Mouse (Mus musculus) macrophage (primary cell): ENCODE measurements at regions not wholly inside any gene's neighbourhood (a gene's known extent, or its start where the extent isn't known, plus 50 kb on each side); places are given as distances from the start of the nearest gene placed in this dataset.

Source experiments
- H3K27ac ChIP-seq: fragments of 350-480 bp; formaldehyde crosslinking; 2 replicates; pipeline ENCODE4 v1.9.0; 2021
- H3K36me3 ChIP-seq: fragments of 350-480 bp; formaldehyde crosslinking; 2 replicates; pipeline ENCODE4 v1.9.0; 2021; ENCODE audit errors: inconsistent target
- H3K4me3 ChIP-seq: fragments of 350-480 bp; formaldehyde crosslinking; 2 replicates; pipeline ENCODE4 v1.9.0; 2021; ENCODE audit errors: inconsistent target
- H3K79me2 ChIP-seq: fragments of 350-480 bp; formaldehyde crosslinking; 2 replicates; pipeline ENCODE4 v1.9.0; 2021; ENCODE audit errors: inconsistent target
- WGBS: methylation state at CpG from one replicate; pipeline ENCODE4 v1.1.7; 2026; ENCODE audit warnings: inconsistent platforms; ENCODE audit not compliant: missing documents; 5-methylcytosine and 5-hydroxymethylcytosine counted together

DNA sequence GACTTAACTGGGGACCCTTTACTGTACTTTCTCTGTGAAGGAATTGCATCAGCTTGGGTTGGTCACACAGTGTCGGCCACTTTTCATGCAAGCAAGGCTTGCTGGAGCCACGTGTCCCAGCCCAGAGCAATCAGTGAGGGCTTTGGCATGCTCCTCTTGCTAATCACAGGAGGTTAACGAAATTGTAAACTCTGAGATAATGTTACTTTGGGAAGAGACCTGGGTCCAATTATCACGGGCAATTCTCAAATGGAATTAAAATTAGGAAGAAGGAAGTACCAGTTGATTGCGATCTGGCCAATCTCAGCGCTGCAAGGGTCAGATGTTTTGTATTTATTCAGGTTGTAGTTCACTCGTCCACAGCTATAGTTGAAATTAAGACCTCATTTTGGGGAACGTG is 153.2 kb downstream of the Dusp6 start:
- Histone ChIP-seq H3K79me2 (no peaks in the 10 kb centered on the region), H3K36me3 (no peaks in the 10 kb centered on the region), H3K27ac (no peak overlapping the region), H3K4me3 (no peak overlapping the region)
- WGBS, result 71% methylated on average over 8 of the region's 8 CpGs

DNA sequence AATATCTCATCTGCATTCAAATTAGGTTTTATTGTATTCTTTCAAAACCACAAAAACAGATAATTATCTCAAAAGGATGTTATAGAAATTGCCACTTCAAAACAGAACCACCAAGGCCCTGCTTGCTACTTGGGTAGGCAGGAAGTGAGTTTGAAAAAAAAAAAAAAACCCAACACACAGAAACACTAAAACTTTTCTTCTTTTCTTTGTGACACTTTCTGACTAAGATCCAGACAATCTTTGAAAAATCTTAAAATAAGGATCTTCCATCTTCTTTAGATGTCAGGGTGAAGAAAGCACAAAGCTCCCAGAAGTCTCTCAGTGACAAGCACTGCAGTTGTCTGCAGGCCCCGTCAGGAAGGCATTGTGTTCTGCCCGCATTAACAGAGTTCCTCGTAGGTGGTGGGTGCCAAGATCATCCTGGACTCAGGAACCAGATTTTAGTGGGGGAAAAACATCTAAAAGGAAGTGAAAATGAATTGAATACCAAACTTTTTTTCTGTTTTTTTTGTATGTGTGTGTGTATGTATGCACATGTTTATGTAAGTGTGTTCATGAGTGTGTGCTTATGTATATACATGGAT is 154.0 kb downstream of the Dusp6 start:
- H3K27ac ChIP-seq, result no peak overlapping the region

GRCm38 (mm10) chr10:99417591-99417990 is 154.6 kb downstream of the Dusp6 start:
- Histone ChIP-seq H3K27ac (no peak overlapping the region), H3K79me2 (no peaks in the 10 kb centered on the region), H3K36me3 (no peaks in the 10 kb centered on the region), H3K4me3 (no peak overlapping the region)
- 98% methylated on average over 7 of the region's 7 CpGs for WGBS

More for the DNA sequence above, 154.0 kb downstream of the Dusp6 start:
- H3K79me2 ChIP-seq, result no peaks in the 10 kb centered on the region
- no peaks in the 10 kb centered on the region for H3K36me3 ChIP-seq
- whole genome bisulfite sequencing, result 36% methylated on average over 3 of the region's 3 CpGs
- no peak overlapping the region for H3K4me3 ChIP-seq

- Histone ChIP-seq H3K36me3 (no peaks in the 10 kb centered on the region), H3K4me3 (no peak overlapping the region), H3K79me2 (no peaks in the 10 kb centered on the region), H3K27ac (no peak overlapping the region)
Measured at GRCm38 (mm10) chr10:99418497-99418896, 155.5 kb downstream of the Dusp6 start.

DNA sequence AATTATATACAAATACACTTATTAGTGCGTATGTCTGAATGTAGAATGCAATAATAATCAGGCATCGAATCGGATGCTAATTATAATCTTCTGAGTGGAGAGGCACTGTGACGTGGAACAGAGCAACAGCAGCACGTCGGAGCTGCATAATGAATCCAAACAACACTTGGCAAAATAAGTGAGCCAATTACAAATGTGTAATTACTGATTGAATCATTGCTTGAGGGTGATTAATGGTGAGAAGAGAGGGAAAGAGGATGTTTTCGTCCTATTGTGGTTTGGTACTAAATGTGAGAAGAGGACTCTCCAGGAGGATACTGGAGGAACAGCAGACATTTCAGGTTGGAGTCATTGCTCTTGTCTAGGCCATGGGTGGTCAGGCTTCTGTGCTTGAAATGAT is 156.5 kb downstream of the Dusp6 start:
- WGBS, result 87% methylated on average over 7 of the region's 7 CpGs
- Histone ChIP-seq H3K27ac (no peak overlapping the region), H3K79me2 (no peaks in the 10 kb centered on the region), H3K36me3 (no peaks in the 10 kb centered on the region), H3K4me3 (no peak overlapping the region)

GRCm38 (mm10) chr10:99423406-99423805 is 160.4 kb downstream of the Dusp6 start:
- 96% methylated on average over 5 of the region's 5 CpGs for WGBS
- Histone ChIP-seq H3K27ac (no peak overlapping the region), H3K79me2 (no peaks in the 10 kb centered on the region), H3K36me3 (no peaks in the 10 kb centered on the region), H3K4me3 (no peak overlapping the region)

DNA sequence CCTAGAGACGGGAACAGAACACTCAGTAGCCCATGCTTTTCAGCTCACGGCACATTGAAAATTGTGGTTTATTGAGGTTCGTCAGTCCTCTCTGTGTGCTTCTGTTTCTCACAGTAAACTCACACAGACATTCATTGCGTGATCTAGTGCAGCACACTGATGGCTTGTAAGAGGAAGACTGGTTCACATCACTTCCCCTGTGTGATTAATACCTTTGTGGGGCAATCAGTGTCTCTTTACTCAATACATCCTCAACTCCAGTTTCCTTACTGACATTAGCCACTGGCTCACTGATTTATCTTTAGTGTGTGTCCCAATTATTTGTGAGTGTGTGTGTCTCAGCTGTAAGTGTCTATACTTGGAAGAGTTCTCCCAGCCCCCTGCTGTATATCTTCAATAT is 162.2 kb downstream of the Dusp6 start:
- WGBS, result 51% methylated on average over 4 of the region's 4 CpGs
- no peak overlapping the region for H3K27ac ChIP-seq

GRCm38 (mm10) chr10:99430175-99430574 is 167.1 kb downstream of the Dusp6 start:
- WGBS, result 90% methylated on average over 9 of the region's 9 CpGs
- Histone ChIP-seq H3K79me2 (no peaks in the 10 kb centered on the region), H3K27ac (no peak overlapping the region), H3K36me3 (no peaks in the 10 kb centered on the region), H3K4me3 (no peak overlapping the region)

More for the DNA sequence above, 162.2 kb downstream of the Dusp6 start:
- H3K79me2 ChIP-seq, result no peaks in the 10 kb centered on the region
- H3K36me3 ChIP-seq, result no peaks in the 10 kb centered on the region
- no peak overlapping the region for H3K4me3 ChIP-seq

GRCm38 (mm10) chr10:99430669-99431561 is 167.9 kb downstream of the Dusp6 start:
- Histone ChIP-seq H3K4me3 (no peak overlapping the region), H3K36me3 (no peaks in the 10 kb centered on the region), H3K79me2 (no peaks in the 10 kb centered on the region), H3K27ac (no peak overlapping the region; the same call in 1 of the 2 replicates)
- WGBS, result 19% methylated on average over 15 of the region's 16 CpGs

DNA sequence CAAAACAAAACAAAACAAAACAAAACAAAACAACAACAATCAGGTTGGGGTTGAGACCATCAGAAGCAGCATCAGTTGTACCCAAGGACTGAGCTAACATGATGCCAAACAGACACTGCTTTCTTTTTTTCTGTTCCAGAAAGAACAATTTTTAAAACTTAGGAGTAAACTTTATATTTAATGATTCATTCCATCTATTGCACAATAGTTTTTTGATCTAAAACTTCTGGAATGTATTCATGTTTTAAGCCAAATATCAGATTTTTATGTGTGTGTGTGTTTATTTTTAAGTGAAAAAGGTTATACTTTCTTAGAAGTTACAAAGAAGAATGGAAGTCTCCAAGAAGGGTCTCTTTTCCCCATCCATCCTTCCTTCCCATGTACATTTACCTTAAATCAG is 174.0 kb downstream of the Dusp6 start:
- Histone ChIP-seq H3K36me3 (no peaks in the 10 kb centered on the region), H3K4me3 (no peak overlapping the region), H3K79me2 (no peaks in the 10 kb centered on the region), H3K27ac (no peak overlapping the region)

GRCm38 (mm10) chr10:99440169-99440568 is 177.1 kb downstream of the Dusp6 start:
- Histone ChIP-seq H3K79me2 (no peaks in the 10 kb centered on the region), H3K4me3 (no peak overlapping the region), H3K27ac (no peak overlapping the region), H3K36me3 (no peaks in the 10 kb centered on the region)
- WGBS, result 93% methylated on average over 4 of the region's 5 CpGs

DNA sequence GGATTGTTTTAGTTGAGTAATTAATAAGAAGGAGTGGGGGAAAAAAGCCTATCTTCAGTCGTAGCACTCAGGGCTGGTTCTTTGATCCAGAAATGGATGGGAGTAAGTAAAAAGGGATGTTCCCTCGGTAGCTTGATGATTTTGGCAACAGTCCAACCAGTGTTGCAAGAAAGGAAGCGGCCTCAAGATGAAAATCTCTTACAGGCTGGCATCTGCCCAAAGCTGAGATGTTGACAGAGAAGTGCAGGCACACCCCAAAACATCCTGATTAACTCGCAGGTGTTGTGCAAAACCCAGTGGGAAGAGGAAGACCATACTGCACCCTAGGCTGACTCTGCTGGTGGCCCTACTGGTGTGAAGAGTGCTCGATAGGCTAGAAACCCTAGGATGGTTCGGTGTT is 178.0 kb downstream of the Dusp6 start:
- WGBS, result 9% methylated on average over 6 of the region's 6 CpGs

DNA sequence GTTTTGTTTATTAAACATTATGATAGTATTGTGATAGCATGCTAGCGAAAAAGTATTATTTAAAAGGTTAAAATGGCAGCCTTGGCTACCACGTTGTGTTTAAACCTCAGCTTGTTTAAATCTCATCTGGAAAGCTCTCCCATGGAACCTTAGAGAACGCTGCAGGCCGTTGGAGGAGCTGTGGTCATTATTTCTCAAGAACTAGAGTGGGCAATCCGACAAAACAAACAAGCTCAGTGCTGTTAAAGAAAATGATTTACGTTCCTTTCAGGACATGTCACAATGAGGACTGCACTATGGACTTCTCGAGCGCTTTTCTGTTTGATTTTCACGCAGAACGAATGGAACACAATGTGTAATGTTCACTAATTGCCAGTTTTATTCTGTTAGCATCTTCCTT is 178.9 kb downstream of the Dusp6 start:
- H3K36me3 ChIP-seq, result no peaks in the 10 kb centered on the region
- H3K4me3 ChIP-seq, result no peak overlapping the region
- WGBS, result 68% methylated on average over 10 of the region's 10 CpGs
- no peak overlapping the region for H3K27ac ChIP-seq
- H3K79me2 ChIP-seq, result no peaks in the 10 kb centered on the region

More for the DNA sequence above, 178.0 kb downstream of the Dusp6 start:
- no peaks in the 10 kb centered on the region for H3K36me3 ChIP-seq
- no peak overlapping the region for H3K4me3 ChIP-seq
- H3K79me2 ChIP-seq, result no peaks in the 10 kb centered on the region
- no peak overlapping the region; the same call in 1 of the 2 replicates for H3K27ac ChIP-seq

GRCm38 (mm10) chr10:99443453-99444170 is 180.6 kb downstream of the Dusp6 start:
- 0 out of 2 replicates have a peak overlapping the region, but pooled peaks have one; percentile 10 for H3K27ac ChIP-seq
- 68% methylated on average over 18 of the region's 18 CpGs for WGBS
- no peaks in the 10 kb centered on the region for H3K79me2 ChIP-seq
- no peaks in the 10 kb centered on the region for H3K36me3 ChIP-seq
- no peak overlapping the region for H3K4me3 ChIP-seq
